Mouse (Mus musculus): ENCODE results near the gene Cad.

Gene Cad

GRCm38 (mm10) chr5:31105814-31106335 is 51.3 kb downstream of the Cad start, which contains the start of gene Dnajc5g:
Dnajc5g (plus strand) TSS chr5:31106285.
- in situ Hi-C loops (cut with MboI; ENCODE audit: low sequenced_read_pairs) = no loop called here

GRCm38 (mm10) chr5:31108000-31108490 is 53.5 kb downstream of the Cad start, which contains the start of gene Slc30a3:
Slc30a3 (minus strand) TSS chr5:31108237.
- in situ Hi-C loops (cut with MboI; ENCODE audit: low sequenced_read_pairs) = no loop called here

GRCm38 (mm10) chr5:31110781-31111180 is 56.2 kb downstream of the Cad start:
- in situ Hi-C loops (cut with MboI; ENCODE audit: low sequenced_read_pairs) = no loop called here

- in situ Hi-C loops (cut with MboI; ENCODE audit: low sequenced_read_pairs) = no loop called here
Measured at GRCm38 (mm10) chr5:31116354-31116753, 61.8 kb downstream of the Cad start, which contains the start of gene Trim54. Trim54 (plus strand) TSS chr5:31116712.

GRCm38 (mm10) chr5:31116912-31117311 is 62.3 kb downstream of the Cad start:
- in situ Hi-C loops (cut with MboI; ENCODE audit: low sequenced_read_pairs) = no loop called here

GRCm38 (mm10) chr5:31121111-31121510 is 66.5 kb downstream of the Cad start:
- in situ Hi-C loops (cut with MboI; ENCODE audit: low sequenced_read_pairs) = no loop called here

GRCm38 (mm10) chr5:31123481-31123880 is 68.9 kb downstream of the Cad start:
- in situ Hi-C loops (cut with MboI; ENCODE audit: low sequenced_read_pairs) = no loop called here

- in situ Hi-C loops (cut with MboI; ENCODE audit: low sequenced_read_pairs) = no loop called here
Measured at GRCm38 (mm10) chr5:31126050-31126449, 71.5 kb downstream of the Cad start.
